Mouse (Mus musculus) embryo, embryonic 10.5 days (tissue): ENCODE measurements around the gene Gm8094.
"Not testable (repeated sequence)": the region's sequence is repeated elsewhere in the genome, so short reads cannot be mapped to it uniquely, and the experiment has no call there.

Experiments used
- DNase-seq: peaks from one replicate; pipeline ENCODE4 v3.0.0-alpha.2; 2015; ENCODE audit warnings: low spot score

Gene Gm8094

GRCm38 (mm10) chr14:43076543-43076942, at the start of gene Gm8094:
Gene Gm8094 (minus strand): TSS chr14:43076643.
- DNase-seq, result not testable (repeated sequence)

- not testable (repeated sequence) for DNase-seq
Observed at GRCm38 (mm10) chr14:43119673-43120072, 43.2 kb upstream of the Gm8094 start.

GRCm38 (mm10) chr14:43100301-43100700, 23.9 kb upstream of the Gm8094 start, which contains the start of gene Gm8104:
Gene Gm8104 (plus strand): TSS chr14:43100601.
- not testable (repeated sequence) for DNase-seq

- not testable (repeated sequence) for DNase-seq
Observed at GRCm38 (mm10) chr14:43089103-43089919, 12.9 kb upstream of the Gm8094 start.

- DNase-seq, result not testable (repeated sequence)
Observed at GRCm38 (mm10) chr14:43084936-43085730, 8.7 kb upstream of the Gm8094 start.

GRCm38 (mm10) chr14:43060179-43060578, 16.3 kb downstream of the Gm8094 start:
- not testable (repeated sequence) for DNase-seq

- DNase-seq, result not testable (repeated sequence)
Observed at GRCm38 (mm10) chr14:43058063-43058462, 18.4 kb downstream of the Gm8094 start.
